Mouse (Mus musculus): ENCODE data around the gene Foxp1.
A peak's percentile ranks its signal among the peaks of the same experiment; 100 is the strongest.

Foxp1 gene

GRCm38 (mm10) chr6:98996822-98997221 is 525.7 kb downstream of the Foxp1 start:
- DNase-seq (ENCODE audit: low read depth, low spot score): no peak

GRCm38 (mm10) chr6:98996346-98996745 is 526.2 kb downstream of the Foxp1 start:
- DNase-seq (ENCODE audit: low read depth, low spot score): no peak

- DNase-seq (ENCODE audit: low read depth, low spot score): no peak
These were observed 526.8 kb downstream of the Foxp1 start for GRCm38 (mm10) chr6:98995681-98996080.

GRCm38 (mm10) chr6:98994902-98995301 is 527.6 kb downstream of the Foxp1 start:
- no peak for DNase-seq (ENCODE audit: low read depth, low spot score)

GRCm38 (mm10) chr6:98994104-98994787 is 528.3 kb downstream of the Foxp1 start:
- DNase-seq (ENCODE audit: low read depth, low spot score): no peak

GRCm38 (mm10) chr6:98993231-98993630 is 529.3 kb downstream of the Foxp1 start:
- no peak for DNase-seq (ENCODE audit: low read depth, low spot score)

GRCm38 (mm10) chr6:98992772-98993147 is 529.8 kb downstream of the Foxp1 start:
- no peak for DNase-seq (ENCODE audit: low read depth, low spot score)

GRCm38 (mm10) chr6:98991900-98992771 is 530.4 kb downstream of the Foxp1 start:
- no peak for DNase-seq (ENCODE audit: low read depth, low spot score)

- no peak for DNase-seq (ENCODE audit: low read depth, low spot score)
These were observed 534.9 kb downstream of the Foxp1 start for GRCm38 (mm10) chr6:98987533-98988169.

GRCm38 (mm10) chr6:98985452-98985851 is 537.1 kb downstream of the Foxp1 start:
- DNase-seq (ENCODE audit: low read depth, low spot score): no peak

- no peak for DNase-seq (ENCODE audit: low read depth, low spot score)
These were observed 537.9 kb downstream of the Foxp1 start for GRCm38 (mm10) chr6:98984626-98985025.

GRCm38 (mm10) chr6:98984026-98984425 is 538.5 kb downstream of the Foxp1 start:
- DNase-seq (ENCODE audit: low read depth, low spot score): no peak

- no peak for DNase-seq (ENCODE audit: low read depth, low spot score)
These were observed 539.1 kb downstream of the Foxp1 start for GRCm38 (mm10) chr6:98983311-98983838.

GRCm38 (mm10) chr6:98981265-98981664 is 541.3 kb downstream of the Foxp1 start:
- DNase-seq (ENCODE audit: low read depth, low spot score): no peak

GRCm38 (mm10) chr6:98980432-98980831 is 542.1 kb downstream of the Foxp1 start:
- no peak for DNase-seq (ENCODE audit: low read depth, low spot score)

GRCm38 (mm10) chr6:98980001-98980400 is 542.5 kb downstream of the Foxp1 start:
- no peak for DNase-seq (ENCODE audit: low read depth, low spot score)

- no peak for DNase-seq (ENCODE audit: low read depth, low spot score)
These were observed 544.7 kb downstream of the Foxp1 start for GRCm38 (mm10) chr6:98977806-98978205.

- no peak for DNase-seq (ENCODE audit: low read depth, low spot score)
These were observed 546.6 kb downstream of the Foxp1 start for GRCm38 (mm10) chr6:98975918-98976317.

- DNase-seq (ENCODE audit: low read depth, low spot score): no peak
These were observed 549.1 kb downstream of the Foxp1 start for GRCm38 (mm10) chr6:98973433-98973832.

- peak; percentile 22 for DNase-seq (ENCODE audit: low read depth, low spot score)
These were observed 550.1 kb downstream of the Foxp1 start for GRCm38 (mm10) chr6:98972404-98972803.

GRCm38 (mm10) chr6:98959333-98959732 is 563.2 kb downstream of the Foxp1 start:
- DNase-seq (ENCODE audit: low read depth, low spot score): no peak

- DNase-seq (ENCODE audit: low read depth, low spot score): no peak
These were observed 565.9 kb downstream of the Foxp1 start for GRCm38 (mm10) chr6:98956522-98957169.

Measured in embryo, embryonic 11.5 days (tissue).